Mouse (Mus musculus) adrenal gland, postnatal 4 days (tissue): Measurements from ENCODE around the gene Dennd1c. TPM values are rescaled to one million over a fixed set of nuclear protein-coding genes. Genes with fewer than 3 reads are reported as not detected.
"Not testable (repeated sequence)": the region's sequence is repeated elsewhere in the genome, so short reads cannot be mapped to it uniquely, and the experiment has no call there.

Source experiments
- DNase-seq, 2 experiments: peaks; one replicate each; pipeline ENCODE4 v3.0.0; 2021 to 2022; ENCODE audit warnings: low spot score in 2 of 2, mixed read lengths in 2 of 2
- total RNA-seq, 2 experiments: library from RNA; stranded (reverse); gene quantifications; 2 replicates each; pipeline ENCODE4 v1.2.3; 2021

Dennd1c gene
- total RNA-seq, 2 experiments from 2014 or later, result 1.6 to 2.6 TPM

DNA sequence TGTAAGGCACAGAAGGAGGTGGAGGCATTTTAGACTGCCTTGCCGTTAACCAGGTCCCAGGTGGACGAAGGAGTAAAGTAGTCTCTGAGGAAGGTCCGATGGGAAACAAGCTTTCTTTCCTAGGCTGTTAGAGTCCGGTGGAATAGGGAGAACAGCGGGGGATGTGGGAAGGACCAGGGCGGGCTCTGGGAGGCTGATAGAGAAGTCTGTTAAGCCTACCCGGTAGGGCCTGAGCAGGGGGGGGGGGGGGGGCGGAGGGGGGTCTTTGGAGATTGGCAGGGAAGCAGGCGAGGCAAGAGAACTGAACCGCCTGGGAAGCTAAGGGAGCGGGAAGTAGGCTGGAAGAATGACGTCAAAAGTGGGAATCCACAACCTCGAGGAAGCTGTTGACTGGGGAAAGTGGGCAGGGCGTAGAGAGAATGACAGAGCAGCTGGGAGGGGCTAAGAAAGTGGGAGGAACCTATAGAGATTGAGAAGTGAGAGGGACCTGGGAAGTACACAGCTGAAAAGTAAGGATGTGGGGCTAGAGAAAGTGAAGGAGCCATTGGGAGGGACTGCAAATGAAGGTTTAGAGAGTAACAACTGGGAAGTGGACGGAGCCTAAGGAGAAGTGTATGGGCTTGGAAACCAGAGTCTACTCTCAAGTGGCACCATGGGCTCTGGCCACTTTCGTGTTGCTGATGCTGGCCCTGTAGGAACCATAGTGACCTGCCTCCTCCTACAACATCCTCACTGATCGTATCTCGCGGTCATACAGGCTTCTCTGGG lies 17.7 kb upstream of the Dennd1c start:
- no peak for DNase-seq

DNA sequence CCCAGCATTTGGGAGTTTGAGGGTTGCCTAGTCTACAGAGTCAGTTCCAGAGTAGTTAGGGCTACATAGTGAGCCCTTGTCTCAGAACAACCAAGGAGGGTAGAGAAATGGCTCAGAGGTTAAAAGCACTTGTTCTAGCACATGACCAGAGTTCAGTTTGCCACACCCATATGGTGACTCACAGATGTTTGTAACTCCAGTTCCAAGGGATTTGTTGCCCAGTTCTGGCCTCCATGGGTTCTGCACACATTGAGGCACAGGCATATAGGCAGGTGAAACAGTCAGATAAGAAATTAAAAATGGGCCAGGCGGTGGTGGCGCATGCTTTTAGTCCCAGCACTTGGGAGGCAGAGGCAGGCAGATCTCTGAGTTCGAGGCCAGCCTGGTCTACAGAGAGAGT lies 15.9 kb upstream of the Dennd1c start:
- no peak for DNase-seq

- DNase-seq, result no peak
Measured at GRCm38 (mm10) chr17:57087049-57087832, 8.9 kb upstream of the Dennd1c start, which contains the start of gene Tubb4a. TSS of gene Tubb4a (minus strand) at chr17:57087782.

GRCm38 (mm10) chr17:57085970-57086757 lies 7.8 kb upstream of the Dennd1c start:
- DNase-seq, result no peak

- no peak for DNase-seq
Measured at GRCm38 (mm10) chr17:57082481-57082880, 4.2 kb upstream of the Dennd1c start.

GRCm38 (mm10) chr17:57081234-57081842 lies 3.0 kb upstream of the Dennd1c start:
- DNase-seq, result no peak

DNA sequence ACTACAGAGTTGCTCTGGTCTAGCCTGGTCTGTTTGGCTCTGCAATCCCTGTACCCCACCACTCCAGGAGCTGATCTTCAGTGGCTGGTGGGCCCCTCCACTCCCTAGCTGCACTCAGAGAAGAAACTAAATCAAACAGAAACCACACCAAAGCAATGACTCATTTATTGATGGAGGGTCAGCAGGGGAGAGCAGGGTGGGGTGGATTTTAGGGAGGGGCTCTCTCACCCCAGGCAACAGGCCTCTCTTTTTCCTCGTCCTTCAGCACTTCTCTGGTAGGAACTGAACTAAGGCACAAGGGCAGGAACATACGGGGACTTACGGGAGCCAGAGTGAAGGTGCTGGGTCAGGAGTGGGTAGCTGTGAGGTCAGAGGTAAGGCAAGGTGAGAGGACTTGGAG lies 1.6 kb upstream of the Dennd1c start:
- no peak for DNase-seq

DNA sequence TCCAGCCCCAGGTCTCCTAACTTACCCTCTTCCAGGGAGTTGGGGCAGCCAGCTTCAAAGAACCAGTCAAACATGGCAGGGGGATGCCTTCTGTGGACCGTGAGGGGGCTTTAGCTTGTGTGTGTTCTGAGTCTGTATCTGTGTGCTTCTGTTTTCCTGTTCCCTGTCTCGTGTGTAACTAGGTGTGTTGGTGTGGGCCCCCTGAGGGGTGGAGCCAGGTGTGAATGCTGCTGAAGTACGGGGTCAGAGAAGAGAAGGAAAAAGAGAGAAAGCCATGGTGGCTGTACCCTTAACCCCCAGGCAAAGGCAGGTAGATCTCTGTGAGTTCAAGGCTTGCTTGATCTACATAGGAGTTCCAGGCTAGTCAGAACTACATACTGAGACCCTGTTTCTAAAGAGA lies 1.4 kb downstream of the Dennd1c start:
- no peak for DNase-seq

DNA sequence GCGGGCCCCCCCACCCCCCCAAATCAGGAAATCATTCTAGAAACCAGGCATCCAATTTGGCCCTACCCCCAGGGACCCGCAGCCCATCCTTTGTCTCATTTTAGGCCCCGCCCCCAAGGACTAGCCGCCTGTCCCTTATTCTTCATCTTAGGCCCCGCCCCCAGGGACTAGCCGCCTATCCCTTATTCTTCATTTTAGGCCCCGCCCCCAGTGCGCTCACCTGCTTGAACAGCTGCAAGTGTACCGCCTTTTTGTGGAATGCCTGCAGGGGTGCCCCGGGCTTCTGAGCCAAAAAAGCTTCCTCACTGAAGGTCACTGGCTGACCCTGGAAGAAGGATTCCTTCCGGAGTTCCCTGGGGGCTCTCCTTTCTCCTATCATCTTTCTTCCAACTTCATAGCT lies 7.6 kb downstream of the Dennd1c start:
- no peak for DNase-seq

- no peak for DNase-seq
Measured at GRCm38 (mm10) chr17:57070272-57070671, 8.0 kb downstream of the Dennd1c start.

DNA sequence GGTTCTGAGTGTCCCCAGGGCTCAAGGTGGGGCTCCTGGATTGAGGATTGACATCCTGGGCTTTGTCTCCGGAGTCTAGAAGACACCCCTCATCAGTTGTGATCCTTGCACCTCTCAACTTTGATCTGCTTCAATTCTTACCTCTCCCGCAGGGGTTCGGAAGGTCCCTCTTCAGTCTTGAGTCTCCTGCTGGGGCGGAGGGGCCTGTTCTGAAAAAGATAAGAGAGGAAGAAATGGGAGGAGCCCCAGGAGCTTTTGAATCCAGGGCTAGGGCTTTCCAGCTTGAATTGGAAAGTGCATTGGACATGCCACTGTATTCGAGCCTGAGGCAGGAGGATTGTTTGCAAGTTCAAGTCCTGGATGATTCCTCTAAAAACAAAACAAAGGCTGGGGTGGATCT lies 11.4 kb downstream of the Dennd1c start:
- no peak for DNase-seq

- no peak for DNase-seq
Measured at GRCm38 (mm10) chr17:57063031-57063430, 15.3 kb downstream of the Dennd1c start.

GRCm38 (mm10) chr17:57062548-57062947 lies 15.8 kb downstream of the Dennd1c start:
- DNase-seq, result no peak

- no peak for DNase-seq
Measured at GRCm38 (mm10) chr17:57062011-57062521, 16.2 kb downstream of the Dennd1c start.

- DNase-seq, result no peak
Measured at GRCm38 (mm10) chr17:57061069-57061468, 17.2 kb downstream of the Dennd1c start.

GRCm38 (mm10) chr17:57060231-57060801 lies 18.0 kb downstream of the Dennd1c start:
- DNase-seq, result peak; percentile 70 to 87

DNA sequence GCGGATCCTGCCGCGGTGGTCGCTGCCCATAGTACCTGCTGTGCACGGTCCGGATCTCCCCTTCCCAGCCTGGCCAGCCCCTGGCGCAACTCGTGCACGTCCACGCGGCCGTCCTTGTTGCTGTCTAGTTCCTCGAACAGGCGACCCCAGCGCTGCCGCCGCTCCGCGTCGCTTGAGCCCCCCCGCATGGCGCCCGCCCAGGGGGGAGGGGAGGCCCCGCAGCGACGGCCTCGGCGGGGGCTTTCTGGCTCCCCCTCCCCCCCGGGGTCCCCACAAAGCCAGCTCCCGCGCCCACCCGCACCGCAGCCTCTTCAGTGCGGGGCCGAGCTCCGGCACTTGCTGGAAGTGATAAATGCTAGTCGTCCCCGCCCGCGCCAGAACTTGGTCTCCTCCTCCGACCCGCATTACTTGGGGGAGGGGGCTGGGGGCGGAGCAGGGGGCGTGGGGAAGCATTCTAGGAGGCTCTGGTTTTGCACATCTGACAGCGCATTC lies 18.8 kb downstream of the Dennd1c start, which contains the start of gene Slc25a23:
Slc25a23 (minus strand) TSS at position 378 of the 492 bp plus-strand sequence.
- DNase-seq, result peak in 1 of 2 experiments; percentile 52

- no peak for DNase-seq
Measured at GRCm38 (mm10) chr17:57058891-57059485, 19.3 kb downstream of the Dennd1c start, which contains the start of gene Crb3. TSS of gene Crb3 (plus strand) at chr17:57059105.

GRCm38 (mm10) chr17:57056246-57056645 lies 22.1 kb downstream of the Dennd1c start:
- no peak for DNase-seq

GRCm38 (mm10) chr17:57051679-57052078 lies 26.6 kb downstream of the Dennd1c start:
- DNase-seq, result not testable (repeated sequence)
